Mouse (Mus musculus): Measurements from ENCODE around the gene Ewsr1. TPM values are rescaled to one million over a fixed set of nuclear protein-coding genes. Genes with fewer than 3 reads are reported as not detected.

Ewsr1 gene
- total RNA-seq, 2 experiments from 2014 or later, result 333 to 394 TPM

DNA sequence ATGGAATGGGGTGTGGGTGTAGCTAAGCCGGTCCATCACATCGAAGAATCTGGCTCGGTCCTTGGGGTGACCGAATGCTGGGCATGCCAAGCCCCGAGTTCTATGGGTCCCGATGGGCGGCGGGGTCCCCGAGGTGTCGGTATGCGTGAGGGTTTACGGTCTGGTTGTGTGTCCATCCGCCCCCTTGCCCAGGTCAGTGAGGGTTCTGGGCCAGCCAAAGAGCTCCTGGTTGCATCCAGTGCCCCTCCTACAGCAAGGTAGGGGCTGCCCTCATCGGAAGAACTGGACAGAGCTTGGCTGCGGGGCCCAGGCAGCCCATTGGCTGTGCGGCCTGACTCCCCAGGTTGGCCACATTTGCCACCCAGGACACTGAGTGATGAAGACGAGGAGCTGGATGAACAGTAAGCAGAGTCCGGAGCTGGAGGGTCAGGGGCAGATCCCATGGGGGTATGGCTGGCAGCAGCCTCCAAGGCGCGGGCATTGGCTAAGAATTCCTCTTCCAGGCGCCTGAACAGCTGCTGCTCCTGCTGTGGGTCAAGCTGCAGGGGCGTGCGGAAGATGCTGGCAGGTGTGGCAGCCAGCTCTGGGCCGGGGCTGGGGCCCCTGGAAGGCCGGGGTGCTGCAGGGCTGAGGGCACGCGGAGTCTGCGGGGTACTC is 38.2 kb downstream of the Ewsr1 start:
- H3K4me3 ChIP-seq, result peak overlapping the region; percentile 92
- no peak for TF ChIP-seq CTCF (conservative IDR thresholded peaks at IDR 0.05)
- no peak for DNase-seq (ENCODE audit: low spot score in 2 of 2)
- peak overlapping the region; percentile 93 for H3K27ac ChIP-seq

DNA sequence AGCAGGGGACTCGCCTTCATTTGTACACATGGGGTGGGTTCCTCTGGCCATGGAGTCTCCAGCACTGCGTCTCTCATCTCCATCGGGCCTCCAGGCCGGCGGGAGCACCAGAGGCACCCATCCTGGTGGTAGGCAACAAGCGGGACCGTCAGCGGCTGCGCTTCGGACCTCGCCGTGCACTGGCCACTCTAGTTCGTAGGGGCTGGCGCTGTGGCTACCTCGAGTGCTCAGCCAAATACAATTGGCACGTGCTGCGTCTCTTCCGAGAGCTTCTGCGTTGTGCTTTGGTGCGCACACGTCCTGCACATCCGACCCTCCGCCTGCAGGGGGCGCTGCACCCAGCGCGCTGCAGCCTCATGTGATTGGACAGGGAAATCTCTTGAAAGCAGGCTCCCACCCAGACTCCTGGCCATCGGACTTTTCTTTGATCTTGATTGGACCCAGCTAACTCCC is 39.3 kb downstream of the Ewsr1 start:
- TF ChIP-seq CTCF (conservative IDR thresholded peaks at IDR 0.05), result peak; percentile 98
- peak overlapping the region; percentile 92 for H3K4me3 ChIP-seq

DNA sequence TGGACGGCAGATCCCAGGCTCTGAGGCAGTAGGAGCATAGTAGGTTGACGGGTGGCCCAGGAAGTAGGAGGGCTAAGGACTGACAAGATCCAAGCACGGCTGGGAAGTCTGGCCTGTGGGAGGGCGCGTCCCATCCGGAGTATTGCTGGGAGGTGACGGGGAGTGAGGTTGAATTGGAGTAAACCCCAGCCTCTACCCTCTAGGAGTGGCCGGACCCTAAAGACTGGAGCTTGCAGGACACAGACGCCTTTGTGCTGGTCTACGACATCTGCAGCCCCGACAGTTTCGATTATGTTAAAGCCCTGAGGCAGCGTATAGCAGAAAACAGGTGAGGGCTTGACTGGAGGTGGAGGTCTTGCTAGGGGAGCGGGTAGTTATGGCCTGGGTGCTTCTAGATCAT is 39.8 kb downstream of the Ewsr1 start:
- Histone ChIP-seq H3K4me3 (peak overlapping the region; percentile 92), H3K27ac (peak overlapping the region; percentile 93)
- no peak for DNase-seq (ENCODE audit: low spot score in 2 of 2)
- no peak for TF ChIP-seq CTCF (conservative IDR thresholded peaks at IDR 0.05)

More for the DNA sequence above, 39.3 kb downstream of the Ewsr1 start:
- DNase-seq (ENCODE audit: low spot score in 2 of 2), result peak; percentile 69 to 82
- H3K27ac ChIP-seq, result peak overlapping the region; percentile 93

DNA sequence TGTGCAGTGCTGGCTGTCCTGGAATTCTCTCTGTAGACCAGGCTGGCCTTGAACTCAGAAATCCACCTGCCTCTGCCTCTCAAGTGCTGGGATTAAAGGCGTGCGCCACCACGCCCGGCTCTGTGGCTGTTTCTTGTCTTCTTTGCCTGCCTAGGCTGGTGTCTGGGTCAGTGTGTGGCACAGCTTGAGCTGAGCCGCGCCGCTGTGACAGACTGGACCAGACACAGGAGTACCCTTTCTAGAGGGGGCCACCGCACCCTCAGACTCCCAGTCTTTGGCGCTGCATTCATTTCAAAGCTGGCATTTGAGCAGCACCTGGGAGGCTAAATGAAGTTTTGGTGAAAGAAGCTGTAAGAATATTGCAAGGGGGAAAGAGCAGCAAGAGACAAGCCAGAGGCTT is 40.3 kb downstream of the Ewsr1 start:
- DNase-seq (ENCODE audit: low spot score in 2 of 2), result no peak

DNA sequence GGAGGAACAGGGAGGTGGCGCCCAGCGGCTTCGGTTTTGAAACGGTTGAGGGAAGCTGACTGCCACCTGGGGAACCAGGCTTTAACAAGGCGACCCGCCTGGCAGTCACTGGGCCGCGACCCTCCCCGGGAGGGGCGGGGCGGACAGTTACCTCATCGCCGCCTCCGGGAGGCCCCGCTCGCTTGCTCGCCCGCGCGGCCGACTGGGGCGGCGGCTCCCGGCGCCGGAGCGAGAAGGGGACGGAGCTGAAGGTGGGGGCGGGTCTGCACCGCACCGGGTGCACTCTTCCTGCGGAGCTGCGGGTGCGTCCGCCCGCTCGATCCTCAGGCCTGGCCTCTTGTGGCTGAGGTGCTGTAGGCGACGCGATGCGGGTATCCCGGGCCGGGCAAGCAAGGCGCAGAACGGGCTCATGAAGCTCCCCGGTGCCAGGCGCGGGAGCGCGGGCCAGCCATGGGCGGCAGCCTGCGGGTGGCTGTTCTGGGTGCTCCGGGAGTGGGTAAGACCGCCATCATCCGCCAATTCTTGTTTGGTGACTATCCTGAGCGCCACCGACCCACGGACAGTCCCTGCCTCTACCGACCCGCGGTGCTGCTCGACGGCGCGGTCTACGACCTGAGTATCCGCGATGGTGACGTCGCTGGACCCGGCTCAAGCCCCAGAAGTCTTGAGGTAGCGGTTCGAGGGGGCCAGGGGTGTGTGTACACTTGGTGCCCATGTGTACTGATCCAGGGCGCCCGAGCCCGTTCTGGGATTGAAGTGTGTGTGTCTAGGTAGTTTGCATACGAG is 41.0 kb downstream of the Ewsr1 start, which contains the start of gene Rasl10a:
Gene Rasl10a (plus strand): TSS at position 273 of the 786 bp plus-strand sequence.
- H3K4me3 ChIP-seq, result peak within 1 kb of the TSS; percentile 92
- peak; percentile 46 to 50 for DNase-seq (ENCODE audit: low spot score in 2 of 2)
- peak within 1 kb of the TSS; percentile 93 for H3K27ac ChIP-seq
- TF ChIP-seq CTCF (conservative IDR thresholded peaks at IDR 0.05), result no peak; the same call in 1 of the 2 replicates

More for the DNA sequence above, 40.3 kb downstream of the Ewsr1 start:
- Histone ChIP-seq H3K4me3 (peak overlapping the region; percentile 92), H3K27ac (peak overlapping the region; percentile 93)
- no peak for TF ChIP-seq CTCF (conservative IDR thresholded peaks at IDR 0.05)

- no peak for TF ChIP-seq CTCF (conservative IDR thresholded peaks at IDR 0.05)
- H3K27ac ChIP-seq, result peak overlapping the region; percentile 93
- peak overlapping the region; percentile 92 for H3K4me3 ChIP-seq
- DNase-seq (ENCODE audit: low spot score in 2 of 2), result no peak
Observed at GRCm38 (mm10) chr11:5057541-5057855, 41.6 kb downstream of the Ewsr1 start.

- peak overlapping the region; percentile 92 for H3K4me3 ChIP-seq
Observed at GRCm38 (mm10) chr11:5057064-5057463, 42.0 kb downstream of the Ewsr1 start.

GRCm38 (mm10) chr11:5055945-5056938 is 42.8 kb downstream of the Ewsr1 start:
- peak overlapping the region; percentile 93 for H3K27ac ChIP-seq
- peak; percentile 48 for TF ChIP-seq CTCF (conservative IDR thresholded peaks at IDR 0.05)
- no peak for DNase-seq (ENCODE audit: low spot score in 2 of 2)
- peak overlapping the region; percentile 92 for H3K4me3 ChIP-seq

More at GRCm38 (mm10) chr11:5057064-5057463, 42.0 kb downstream of the Ewsr1 start:
- TF ChIP-seq CTCF (conservative IDR thresholded peaks at IDR 0.05), result no peak
- peak overlapping the region; percentile 93 for H3K27ac ChIP-seq
- no peak for DNase-seq (ENCODE audit: low spot score in 2 of 2)

DNA sequence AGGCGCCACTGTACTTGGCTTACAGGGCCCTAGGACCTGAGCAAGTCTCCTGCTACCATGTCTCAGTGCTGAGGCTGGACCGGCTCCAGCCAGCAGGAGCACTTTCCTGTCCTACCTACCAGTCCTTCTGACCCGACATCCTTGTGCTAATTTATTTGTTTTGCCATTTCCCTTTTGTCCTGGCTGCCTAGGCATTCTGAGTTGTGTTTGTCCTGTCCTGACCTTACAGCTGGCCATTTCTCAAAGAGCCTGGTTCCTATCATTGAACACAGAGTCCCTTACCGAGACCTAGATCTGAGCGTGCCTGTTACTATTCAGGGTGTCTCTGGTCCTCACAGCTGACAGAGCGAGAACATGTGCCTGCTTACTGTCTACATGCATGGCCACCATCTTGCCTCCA is 44.2 kb downstream of the Ewsr1 start:
- no peak for TF ChIP-seq CTCF (conservative IDR thresholded peaks at IDR 0.05)
- DNase-seq (ENCODE audit: low spot score in 2 of 2), result no peak
- Histone ChIP-seq H3K27ac (peak overlapping the region; percentile 93; the same call in 1 of the 2 replicates), H3K4me3 (no peak overlapping the region)

- Histone ChIP-seq H3K27ac (0 out of 2 replicates have a peak overlapping the region, but pooled peaks have one; percentile 18), H3K4me3 (no peak overlapping the region)
- TF ChIP-seq CTCF (conservative IDR thresholded peaks at IDR 0.05), result no peak
- no peak for DNase-seq (ENCODE audit: low spot score in 2 of 2)
Observed at GRCm38 (mm10) chr11:5054151-5054550, 44.9 kb downstream of the Ewsr1 start.

- peak in 1 of 2 experiments; percentile 83 for DNase-seq (ENCODE audit: low spot score in 2 of 2)
- TF ChIP-seq CTCF (conservative IDR thresholded peaks at IDR 0.05), result no peak
- H3K4me3 ChIP-seq, result no peak overlapping the region
- H3K27ac ChIP-seq, result peak overlapping the region; percentile 86
Observed at GRCm38 (mm10) chr11:5052200-5052854, 46.7 kb downstream of the Ewsr1 start.

GRCm38 (mm10) chr11:5051629-5052028 is 47.4 kb downstream of the Ewsr1 start:
- Histone ChIP-seq H3K4me3 (no peak overlapping the region), H3K27ac (peak overlapping the region; percentile 86)
- no peak for TF ChIP-seq CTCF (conservative IDR thresholded peaks at IDR 0.05)
- DNase-seq (ENCODE audit: low spot score in 2 of 2), result no peak
